ENCODE assay signal across 8 mouse cellular contexts in the genomic region with DNA sequence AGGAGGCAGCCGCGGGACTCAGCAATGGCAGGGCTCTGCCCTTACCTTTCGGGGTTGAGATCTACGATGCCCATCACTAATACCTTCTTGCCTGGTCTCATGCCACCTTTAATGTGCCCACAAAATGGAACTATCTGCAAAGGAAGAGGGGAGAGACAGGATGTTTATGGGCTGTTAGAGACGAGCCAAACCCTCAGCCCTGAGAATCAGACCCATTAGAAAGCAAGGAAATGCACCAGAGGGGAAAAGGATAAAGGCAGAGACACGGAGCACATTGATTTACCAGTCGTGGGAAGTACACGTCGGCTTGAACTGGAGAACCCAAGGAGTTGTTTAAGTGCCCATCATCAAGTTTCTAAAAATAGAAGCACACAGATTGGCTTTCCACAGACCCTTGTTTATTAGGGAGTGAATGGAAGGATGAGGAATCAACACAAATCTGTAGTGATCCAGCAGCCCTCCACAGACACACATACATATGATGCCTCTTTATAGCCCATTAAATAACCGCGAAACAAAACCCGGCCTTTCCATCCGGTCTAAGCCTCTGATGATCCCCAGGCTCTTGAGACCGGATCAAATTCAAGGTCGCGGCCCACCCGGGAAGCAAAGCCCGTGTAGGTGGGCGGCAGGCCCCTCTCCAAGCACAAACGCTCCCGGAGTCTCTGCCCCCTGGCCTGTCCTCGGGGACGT. TPM values are rescaled to one million over a fixed set of nuclear protein-coding genes. Genes with fewer than 3 reads are reported as not detected.
A peak's percentile ranks its signal among the peaks of the same experiment; 100 is the strongest.
DNase-seq lines count a peak whose midpoint lies in the region; ATAC-seq and TF ChIP-seq lines count a peak whose summit lies in the region.

No protein-coding gene starts in this region.

- DNase-seq in frontal cortex, postnatal 10 days (ENCODE audit: low spot score in 2 of 2): no peak
- peak; percentile 39 for DNase-seq in ES-CJ7 (ENCODE audit: low read depth, low spot score)
- no peak for DNase-seq in urinary bladder, postnatal 10 days (ENCODE audit: low spot score)

- H3K9me3 ChIP-seq in embryonic facial prominence, embryonic 15.5 days (replicated peaks): no peaks in the 10 kb centered on the region
- no peaks in the 10 kb centered on the region for H3K9me3 ChIP-seq in intestine, embryonic 15.5 days
- H3K9me3 ChIP-seq in lung, embryonic 16.5 days (ENCODE audit: control insufficient read depth, low read length): no peaks in the 10 kb centered on the region

- H3K27ac ChIP-seq in embryonic facial prominence, embryonic 15.5 days (replicated peaks): peak overlapping the region; percentile 95
- H3K27ac ChIP-seq in intestine, embryonic 15.5 days: peak overlapping the region; percentile 91
- peak overlapping the region; percentile 83 for H3K27ac ChIP-seq in lung, embryonic 16.5 days (ENCODE audit: low read length)
- peak overlapping the region; percentile 70 for H3K27ac ChIP-seq in small intestine, adult 2 months (ENCODE audit: insufficient read depth, low read depth, low read length)

- H3K9ac ChIP-seq in embryonic facial prominence, embryonic 15.5 days: peak overlapping the region; percentile 83
- peak overlapping the region; percentile 93 for H3K9ac ChIP-seq in intestine, embryonic 15.5 days
- peak overlapping the region; percentile 97 for H3K9ac ChIP-seq in lung, embryonic 16.5 days (ENCODE audit: low read length)

- ATAC-seq in frontal cortex, adult (ENCODE audit: low TSS enrichment): peak; percentile 15
- ATAC-seq in embryonic facial prominence, embryonic 15.5 days (ENCODE audit: insufficient number of reproducible peaks, low FRiP score, low TSS enrichment, low read depth): peak; percentile 37
- ATAC-seq in intestine, embryonic 15.5 days: peak; percentile 21
- peak; percentile 27; the same call in 1 of the 2 replicates for ATAC-seq in lung, embryonic 16.5 days (ENCODE audit: low read depth)

- WGBS in embryonic facial prominence, embryonic 15.5 days: 10% methylated on average over 23 of the region's 23 CpGs
- WGBS in intestine, embryonic 15.5 days: 10% methylated on average over 23 of the region's 23 CpGs
- 6% methylated on average over 22 of the region's 23 CpGs for WGBS in lung, embryonic 16.5 days
- 6% methylated on average over 23 of the region's 23 CpGs for WGBS in small intestine, adult 2 months

- H3K27me3 ChIP-seq in embryonic facial prominence, embryonic 15.5 days: no peaks in the 10 kb centered on the region
- no peaks in the 10 kb centered on the region for H3K27me3 ChIP-seq in intestine, embryonic 15.5 days (replicated peaks)
- no peaks in the 10 kb centered on the region for H3K27me3 ChIP-seq in lung, embryonic 16.5 days (ENCODE audit: control insufficient read depth, insufficient read depth, low read depth, low read length)
- no peaks in the 10 kb centered on the region for H3K27me3 ChIP-seq in small intestine, adult 2 months (ENCODE audit: control insufficient read depth, insufficient read depth, low read length)

- TF ChIP-seq CTCF in small intestine, adult 2 months (IDR thresholded peaks at IDR 0.05; ENCODE audit: extremely low read depth, insufficient read length, insufficient replicate concordance, low read depth, low read length): no peak

- TF ChIP-seq POLR2A in small intestine, adult 2 months (IDR thresholded peaks at IDR 0.05; ENCODE audit: low read depth, low read length): no peak

- peaks cover 16% of the 10 kb centered on the region; the same call in 1 of the 2 replicates for H3K36me3 ChIP-seq in embryonic facial prominence, embryonic 15.5 days
- H3K36me3 ChIP-seq in intestine, embryonic 15.5 days: peaks cover 11% of the 10 kb centered on the region; the same call in 1 of the 2 replicates
- peaks cover 19% of the 10 kb centered on the region; the same call in 1 of the 2 replicates for H3K36me3 ChIP-seq in lung, embryonic 16.5 days (ENCODE audit: control insufficient read depth, insufficient read depth, low read length)
- peaks cover 21% of the 10 kb centered on the region for H3K36me3 ChIP-seq in small intestine, adult 2 months (ENCODE audit: control insufficient read depth, insufficient read depth, low read length)

- peak overlapping the region; percentile 89 for H3K4me2 ChIP-seq in embryonic facial prominence, embryonic 15.5 days (replicated peaks)
- H3K4me2 ChIP-seq in intestine, embryonic 15.5 days (replicated peaks): peak overlapping the region; percentile 90
- H3K4me2 ChIP-seq in lung, embryonic 16.5 days (ENCODE audit: low read depth, low read length): peak overlapping the region; percentile 70

- peak overlapping the region; percentile 85 for H3K4me3 ChIP-seq in embryonic facial prominence, embryonic 15.5 days (replicated peaks)
- H3K4me3 ChIP-seq in intestine, embryonic 15.5 days (replicated peaks): peak overlapping the region; percentile 93
- peak overlapping the region; percentile 89 for H3K4me3 ChIP-seq in lung, embryonic 16.5 days (ENCODE audit: low read length)
- H3K4me3 ChIP-seq in small intestine, adult 2 months (ENCODE audit: low read depth, low read length): peak overlapping the region; percentile 78

- H3K4me1 ChIP-seq in embryonic facial prominence, embryonic 15.5 days: peaks cover 25% of the 10 kb centered on the region
- peaks cover 16% of the 10 kb centered on the region for H3K4me1 ChIP-seq in intestine, embryonic 15.5 days (replicated peaks)
- peaks cover 20% of the 10 kb centered on the region for H3K4me1 ChIP-seq in lung, embryonic 16.5 days (replicated peaks; ENCODE audit: control insufficient read depth, insufficient read depth, low read length)
- peaks cover 9% of the 10 kb centered on the region; the same call in 1 of the 2 replicates for H3K4me1 ChIP-seq in small intestine, adult 2 months (ENCODE audit: control insufficient read depth, insufficient read depth, insufficient read length, low read length)

RNA-seq across cellular contexts. Expression of a gene that starts 0.7 kb away (rescaled TPM):
- 68.4 and 74.7 TPM in 2 replicates for polyA plus RNA-seq in embryonic facial prominence, embryonic 15.5 days (2015; fragmentation: Nextera tagmentation; extraction: Ambion mirVana)
- polyA plus RNA-seq in intestine, embryonic 15.5 days (2015; fragmentation: Nextera tagmentation; extraction: Ambion mirVana): 35.5 and 39.7 TPM in 2 replicates
- polyA plus RNA-seq in lung, embryonic 16.5 days (2015; fragmentation: Nextera tagmentation; extraction: Ambion mirVana): 47.3 and 51.8 TPM in 2 replicates
- 2.7 and 4.5 TPM in 2 replicates for polyA plus RNA-seq in small intestine, adult 2 months (2012; rRNA removed)
